ENCODE assay signal across 22 mouse cellular contexts in genomic region chr1:157872775-157873174, GRCm38 (mm10).
A peak's percentile ranks its signal among the peaks of the same experiment; 100 is the strongest.
DNase-seq lines count a peak whose midpoint lies in the region; ATAC-seq lines count a peak whose summit lies in the region.
"Had no signal": no experiment of that assay in that cellular context is flagged by ENCODE, and none has a peak within 500 bp of the region (broad histone marks: within the 10 kb centered on the region; RNA-seq: fewer than 3 reads in every experiment).

No protein-coding gene starts in this region.

- peaks cover 4% of the 10 kb centered on the region for H3K9me3 ChIP-seq in neural tube, embryonic 13.5 days
- no peaks in the 10 kb centered on the region for H3K9me3 ChIP-seq in limb, embryonic 10.5 days (replicated peaks)
- H3K9me3 ChIP-seq: heart, embryonic 10.5 days; hindbrain, embryonic 15.5 days; midbrain, embryonic 10.5 days had no signal

- WGBS in neural tube, embryonic 13.5 days: 52% methylated on average over 5 of the region's 5 CpGs
- 31% methylated on average over 5 of the region's 5 CpGs for WGBS in limb, embryonic 10.5 days

- H3K4me3 ChIP-seq in neural tube, embryonic 13.5 days: no peak overlapping the region
- no peak overlapping the region for H3K4me3 ChIP-seq in limb, embryonic 10.5 days
- H3K4me3 ChIP-seq: erythroblast, embryonic 14.5 days; heart, embryonic 10.5 days; hindbrain, embryonic 15.5 days; midbrain, embryonic 10.5 days; myocyte had no signal

- no peak for ATAC-seq in neural tube, embryonic 13.5 days (ENCODE audit: low read depth)
- no peak for ATAC-seq in CD4-positive, CD25-positive, alpha-beta regulatory T cell, adult 4 months
- ATAC-seq: liver, postnatal 0 days; lung, postnatal 0 days; midbrain, embryonic 16.5 days had no signal

- peaks cover 9% of the 10 kb centered on the region; the same call in 1 of the 2 replicates for H3K4me1 ChIP-seq in neural tube, embryonic 13.5 days (replicated peaks)
- peaks cover 15% of the 10 kb centered on the region for H3K4me1 ChIP-seq in limb, embryonic 10.5 days
- H3K4me1 ChIP-seq: heart, embryonic 10.5 days; midbrain, embryonic 10.5 days had no signal

- no peaks in the 10 kb centered on the region for H3K27me3 ChIP-seq in neural tube, embryonic 13.5 days
- H3K27me3 ChIP-seq in limb, embryonic 10.5 days (ENCODE audit: low read depth, poor library complexity, severe bottlenecking): no peaks in the 10 kb centered on the region
- H3K27me3 ChIP-seq: hindbrain, embryonic 15.5 days had no signal

- no peak overlapping the region for H3K9ac ChIP-seq in neural tube, embryonic 13.5 days
- H3K9ac ChIP-seq: hindbrain, embryonic 15.5 days; liver, postnatal 0 days had no signal

- peak; percentile 10 for DNase-seq in embryo, embryonic 11 days
- DNase-seq in embryo, embryonic 10.5 days (ENCODE audit: low spot score): no peak
- no peak for DNase-seq in neural tube, embryonic 10.5 days (ENCODE audit: extremely low spot score, low spot score)
- DNase-seq in limb, embryonic 10.5 days (ENCODE audit: low spot score): peak; percentile 48
- DNase-seq in left cerebral cortex, adult 8-10 months (ENCODE audit: low spot score in 2 of 2): no peak
- DNase-seq: B cell, adult 2 months; cerebellum, adult 2 months; cerebellum, postnatal 25 days; kidney, adult 8-10 months; kidney, postnatal 25 days; liver, postnatal 0 days had no signal

- H3K36me3 ChIP-seq in neural tube, embryonic 13.5 days: no peaks in the 10 kb centered on the region
- no peaks in the 10 kb centered on the region for H3K36me3 ChIP-seq in limb, embryonic 10.5 days
- H3K36me3 ChIP-seq: heart, embryonic 10.5 days; hindbrain, embryonic 15.5 days; midbrain, embryonic 10.5 days had no signal

- H3K27ac ChIP-seq in neural tube, embryonic 13.5 days (replicated peaks): 0 out of 2 replicates have a peak overlapping the region, but pooled peaks have one; percentile 23
- 0 out of 2 replicates have a peak overlapping the region, but pooled peaks have one; percentile 9 for H3K27ac ChIP-seq in limb, embryonic 10.5 days
- H3K27ac ChIP-seq: heart, embryonic 10.5 days; hindbrain, embryonic 15.5 days; macrophage; midbrain, embryonic 10.5 days had no signal

- H3K4me2 ChIP-seq in neural tube, embryonic 13.5 days: no peak overlapping the region
- H3K4me2 ChIP-seq: hindbrain, embryonic 15.5 days; liver, embryonic 11.5 days had no signal

Comparison
In these comparisons a context has a peak if more than half of its experiments do, and no peak if none do; other contexts are left out.
1. DNase-seq: peak in embryo, embryonic 11 days (single experiment) and limb, embryonic 10.5 days (single experiment); none in embryo, embryonic 10.5 days (single experiment), neural tube, embryonic 10.5 days (single experiment) and left cerebral cortex, adult 8-10 months (0 of 2).